Mouse (Mus musculus): ENCODE measurements at regions not wholly inside any gene's neighbourhood (a gene's known extent, or its start where the extent isn't known, plus 50 kb on each side); places are given as distances from the start of the nearest gene placed in this dataset.

- DNase-seq (ENCODE audit: low spot score): no peak
Measured at GRCm38 (mm10) chr15:95714408-95714807, 58.6 kb upstream of the Dbx2 start.

GRCm38 (mm10) chr15:95715941-95716340 is 60.2 kb upstream of the Dbx2 start:
- DNase-seq (ENCODE audit: low spot score): no peak

GRCm38 (mm10) chr15:95723699-95724098 is 66.9 kb upstream of the Ano6 start:
- peak; percentile 15 for DNase-seq (ENCODE audit: low spot score)

GRCm38 (mm10) chr15:95725866-95726265 is 64.8 kb upstream of the Ano6 start:
- DNase-seq (ENCODE audit: low spot score): peak; percentile 77

- DNase-seq (ENCODE audit: low spot score): no peak
Measured at GRCm38 (mm10) chr15:95726516-95726915, 64.1 kb upstream of the Ano6 start.

GRCm38 (mm10) chr15:95735746-95736145 is 54.9 kb upstream of the Ano6 start:
- no peak for DNase-seq (ENCODE audit: low spot score)
